Mouse (Mus musculus): ENCODE data around the gene Cib4.

GRCm38 (mm10) chr5:30527129-30527528, 18.5 kb downstream of the Cib4 start:
- no peak for TF ChIP-seq CTCF (IDR thresholded peaks at IDR 0.05; ENCODE audit: borderline replicate concordance, insufficient read depth, low read length)
- no peak for TF ChIP-seq POLR2A (IDR thresholded peaks at IDR 0.05; ENCODE audit: low read depth, low read length)
